Mouse (Mus musculus) limb, embryonic 11.5 days (tissue): ENCODE results near the gene Tubgcp6. TPM values are rescaled to one million over a fixed set of nuclear protein-coding genes. Genes with fewer than 3 reads are reported as not detected.
A peak's percentile ranks its signal among the peaks of the same experiment; 100 is the strongest.

Experiments used
- ATAC-seq: fragments of 200-750 bp; cut with Nextera tagmentation; 2 replicates; pipeline ENCODE4 v1.8.0; 2017; ENCODE audit warnings: low read depth; ENCODE audit not compliant: insufficient number of reproducible peaks, low FRiP score, low TSS enrichment
- DNase-seq: peaks from one replicate; pipeline ENCODE4 v3.0.0-alpha.2; 2015; ENCODE audit warnings: low spot score
- H3K27ac ChIP-seq: fragments of 300-500 bp; sonication (generic); replicated peaks from 2 replicates; pipeline ENCODE4 v1.5.1; 2014; ENCODE audit warnings: low read depth, mild to moderate bottlenecking, low read length
- H3K27me3 ChIP-seq: fragments of 300-500 bp; sonication (generic); 2 replicates; pipeline ENCODE4 v1.6.1; 2014; ENCODE audit warnings: mild to moderate bottlenecking, low read length, mixed read lengths; ENCODE audit not compliant: control insufficient read depth, insufficient read depth
- H3K36me3 ChIP-seq: fragments of 300-500 bp; sonication (generic); 2 replicates; pipeline ENCODE4 v1.6.1; 2014; ENCODE audit warnings: mild to moderate bottlenecking, low read length, moderate library complexity, mixed read lengths; ENCODE audit not compliant: control insufficient read depth, insufficient read depth
- H3K4me1 ChIP-seq: fragments of 300-500 bp; sonication (generic); 2 replicates; pipeline ENCODE4 v1.6.1; 2014; ENCODE audit warnings: low read length, mixed read lengths; ENCODE audit not compliant: control insufficient read depth, insufficient read depth
- H3K4me2 ChIP-seq: fragments of 300-500 bp; sonication (generic); 2 replicates; pipeline ENCODE4 v1.6.1; 2014; ENCODE audit warnings: low read depth, mild to moderate bottlenecking, moderate library complexity; ENCODE audit not compliant: severe bottlenecking
- H3K4me3 ChIP-seq: fragments of 300-500 bp; sonication (generic); 2 replicates; pipeline ENCODE4 v1.5.1; 2014; ENCODE audit warnings: low read depth, low read length
- H3K9ac ChIP-seq: fragments of 300-500 bp; sonication (generic); 2 replicates; pipeline ENCODE4 v1.6.1; 2014; ENCODE audit warnings: mild to moderate bottlenecking, low read length
- H3K9me3 ChIP-seq: fragments of 300-500 bp; sonication (generic); 2 replicates; pipeline ENCODE4 v1.6.1; 2016; ENCODE audit warnings: low read length; ENCODE audit not compliant: control insufficient read depth
- WGBS: fragments of 180-500 bp; shearing (Covaris S2); extraction: QIAGEN DNeasy Blood & Tissue Kit; methylation state at CpG from one replicate; pipeline ENCODE4 v1.1.7; 2014; 5-methylcytosine and 5-hydroxymethylcytosine counted together
- polyA plus RNA-seq: library from polyadenylated mRNA; unstranded; fragments of >200 nt; fragmentation: Nextera tagmentation; extraction: Ambion mirVana; gene quantifications from 2 replicates; pipeline ENCODE4 v1.2.1, GENCODE M21; 2014

The Tubgcp6 gene
- polyA plus RNA-seq, 1 experiment from 2014 or later = 22.6 TPM

GRCm38 (mm10) chr15:89147024-89147423, 24.1 kb upstream of the Tubgcp6 start:
- Histone ChIP-seq H3K9me3 (no peaks in the 10 kb centered on the region), H3K4me2 (peak overlapping the region; percentile 74), H3K36me3 (no peaks in the 10 kb centered on the region), H3K27me3 (peaks cover 13% of the 10 kb centered on the region; the same call in 1 of the 2 replicates), H3K9ac (peak overlapping the region; percentile 37; the same call in 1 of the 2 replicates), H3K27ac (no peak overlapping the region), H3K4me3 (peak overlapping the region; percentile 24), H3K4me1 (peaks cover 16% of the 10 kb centered on the region)
- WGBS = 3% methylated on average over 16 of the region's 16 CpGs
- ATAC-seq (no peak), DNase-seq (peak; percentile 54)

- Histone ChIP-seq H3K27ac (no peak overlapping the region), H3K9me3 (no peaks in the 10 kb centered on the region), H3K9ac (peak overlapping the region; percentile 37; the same call in 1 of the 2 replicates), H3K27me3 (peaks cover 13% of the 10 kb centered on the region; the same call in 1 of the 2 replicates), H3K4me3 (peak overlapping the region; percentile 24), H3K36me3 (no peaks in the 10 kb centered on the region), H3K4me2 (peak overlapping the region; percentile 74), H3K4me1 (peaks cover 16% of the 10 kb centered on the region)
- WGBS = 2% methylated on average over 27 of the region's 27 CpGs
- 0 out of 2 replicates have a peak, but pooled peaks have one; percentile 32 for ATAC-seq
- peak; percentile 77 for DNase-seq
These were observed 23.6 kb upstream of the Tubgcp6 start for GRCm38 (mm10) chr15:89146537-89146936.

- H3K9ac ChIP-seq = 0 out of 2 replicates have a peak overlapping the region, but pooled peaks have one; percentile 22
- H3K4me2 ChIP-seq = peak overlapping the region; percentile 74; the same call in 1 of the 2 replicates
- WGBS = 65% methylated on average over 24 of the region's 24 CpGs
- peak overlapping the region; percentile 24; the same call in 1 of the 2 replicates for H3K4me3 ChIP-seq
- no peak for DNase-seq
- peaks cover 13% of the 10 kb centered on the region; the same call in 1 of the 2 replicates for H3K27me3 ChIP-seq
- H3K36me3 ChIP-seq = no peaks in the 10 kb centered on the region
- ATAC-seq = no peak
- no peaks in the 10 kb centered on the region for H3K9me3 ChIP-seq
- H3K4me1 ChIP-seq = peaks cover 21% of the 10 kb centered on the region
- H3K27ac ChIP-seq = no peak overlapping the region
These were observed 23.0 kb upstream of the Tubgcp6 start for GRCm38 (mm10) chr15:89145813-89146350.

GRCm38 (mm10) chr15:89144965-89145364, 22.1 kb upstream of the Tubgcp6 start:
- DNase-seq = no peak
- Histone ChIP-seq H3K27me3 (peaks cover 13% of the 10 kb centered on the region; the same call in 1 of the 2 replicates), H3K27ac (no peak overlapping the region), H3K9me3 (no peaks in the 10 kb centered on the region), H3K4me3 (no peak overlapping the region), H3K9ac (no peak overlapping the region), H3K36me3 (no peaks in the 10 kb centered on the region), H3K4me1 (peaks cover 25% of the 10 kb centered on the region), H3K4me2 (no peak overlapping the region)
- no peak for ATAC-seq
- 92% methylated on average over 11 of the region's 11 CpGs for WGBS

- ATAC-seq (no peak), DNase-seq (no peak)
- H3K27ac ChIP-seq = no peak overlapping the region
- H3K9me3 ChIP-seq = no peaks in the 10 kb centered on the region
- WGBS = 80% methylated on average over 2 of the region's 2 CpGs
- H3K36me3 ChIP-seq = no peaks in the 10 kb centered on the region
- no peak overlapping the region for H3K9ac ChIP-seq
- H3K27me3 ChIP-seq = peaks cover 8% of the 10 kb centered on the region; the same call in 1 of the 2 replicates
- H3K4me3 ChIP-seq = no peak overlapping the region
- H3K4me1 ChIP-seq = peaks cover 17% of the 10 kb centered on the region
- H3K4me2 ChIP-seq = no peak overlapping the region
These were observed 20.2 kb upstream of the Tubgcp6 start for GRCm38 (mm10) chr15:89143134-89143533.

- no peak overlapping the region for H3K27ac ChIP-seq
- no peak overlapping the region for H3K4me3 ChIP-seq
- ATAC-seq (no peak), DNase-seq (no peak)
- no peaks in the 10 kb centered on the region for H3K9me3 ChIP-seq
- no peaks in the 10 kb centered on the region for H3K36me3 ChIP-seq
- peaks cover 6% of the 10 kb centered on the region; the same call in 1 of the 2 replicates for H3K27me3 ChIP-seq
- H3K4me2 ChIP-seq = no peak overlapping the region
- WGBS = 62% methylated on average over 4 of the region's 4 CpGs
- peaks cover 18% of the 10 kb centered on the region for H3K4me1 ChIP-seq
- H3K9ac ChIP-seq = no peak overlapping the region
These were observed 19.0 kb upstream of the Tubgcp6 start for GRCm38 (mm10) chr15:89141905-89142304.

GRCm38 (mm10) chr15:89141443-89141842, 18.5 kb upstream of the Tubgcp6 start:
- Histone ChIP-seq H3K9me3 (no peaks in the 10 kb centered on the region), H3K4me3 (0 out of 2 replicates have a peak overlapping the region, but pooled peaks have one; percentile 57), H3K9ac (no peak overlapping the region), H3K4me1 (peaks cover 14% of the 10 kb centered on the region), H3K4me2 (peak overlapping the region; percentile 98; the same call in 1 of the 2 replicates), H3K27me3 (peaks cover 3% of the 10 kb centered on the region; the same call in 1 of the 2 replicates), H3K27ac (no peak overlapping the region), H3K36me3 (no peaks in the 10 kb centered on the region)
- ATAC-seq = no peak
- 16% methylated on average over 5 of the region's 5 CpGs for WGBS
- DNase-seq = no peak

- DNase-seq (peak; percentile 70), ATAC-seq (peak; percentile 65)
- H3K4me2 ChIP-seq = peak within 1 kb of the TSS; percentile 98
- H3K4me3 ChIP-seq = peak within 1 kb of the TSS; percentile 57
- no peak within 1 kb of the TSS; the same call in 1 of the 2 replicates for H3K27ac ChIP-seq
- H3K9ac ChIP-seq = peak within 1 kb of the TSS; percentile 61
- H3K9me3 ChIP-seq = no peaks in the 10 kb centered on the region
- WGBS = under 1% methylated on average over 21 of the region's 21 CpGs
- no peaks in the 10 kb centered on the region for H3K27me3 ChIP-seq
- H3K36me3 ChIP-seq = no peaks in the 10 kb centered on the region
- peaks cover 11% of the 10 kb centered on the region for H3K4me1 ChIP-seq
These were observed 17.8 kb upstream of the Tubgcp6 start, which contains the start of gene Mapk12 for GRCm38 (mm10) chr15:89140659-89141252. Gene Mapk12 (minus strand): TSS chr15:89140703.
